Mouse (Mus musculus) lung, postnatal 0 days (tissue): ENCODE measurements around the gene Bcl2l15. TPM values are rescaled to one million over a fixed set of nuclear protein-coding genes. Genes with fewer than 3 reads are reported as not detected.
A peak's percentile ranks its signal among the peaks of the same experiment; 100 is the strongest.

Experiments used
- ATAC-seq: fragments of 200-750 bp; cut with Nextera tagmentation; 2 replicates; pipeline ENCODE4 v1.8.0; 2017; ENCODE audit warnings: moderate library complexity
- DNase-seq: peaks from one replicate; pipeline ENCODE4 v3.0.0-alpha.2; 2016; ENCODE audit warnings: low spot score
- H3K27ac ChIP-seq: fragments of 300-500 bp; sonication (generic); 2 replicates; pipeline ENCODE4 v1.5.1; 2014; ENCODE audit warnings: antibody characterized with exemption, mild to moderate bottlenecking, low read length, mixed read lengths
- H3K27me3 ChIP-seq: fragments of 300-500 bp; sonication (generic); replicated peaks from 2 replicates; pipeline ENCODE4 v1.6.1; 2014; ENCODE audit warnings: low read length, mixed read lengths; ENCODE audit not compliant: insufficient read depth
- H3K36me3 ChIP-seq: fragments of 300-500 bp; sonication (generic); 2 replicates; pipeline ENCODE4 v1.6.1; 2014; ENCODE audit warnings: low read length, mixed read lengths; ENCODE audit not compliant: insufficient read depth
- H3K4me1 ChIP-seq: fragments of 300-500 bp; sonication (generic); 2 replicates; pipeline ENCODE4 v1.6.1; 2014; ENCODE audit warnings: antibody characterized with exemption, low read depth, low read length, mixed read lengths; ENCODE audit not compliant: insufficient read depth
- H3K4me2 ChIP-seq: fragments of 300-500 bp; sonication (generic); replicated peaks from 2 replicates; pipeline ENCODE4 v1.6.1; 2014; ENCODE audit warnings: low read depth, mild to moderate bottlenecking, low read length, moderate library complexity, mixed read lengths
- H3K4me3 ChIP-seq: fragments of 300-500 bp; sonication (generic); 2 replicates; pipeline ENCODE4 v1.5.1; 2014; ENCODE audit warnings: low read depth, low read length
- H3K9ac ChIP-seq: fragments of 300-500 bp; sonication (generic); replicated peaks from 2 replicates; pipeline ENCODE4 v1.6.1; 2014; ENCODE audit warnings: low read depth, mild to moderate bottlenecking
- H3K9me3 ChIP-seq: fragments of 300-500 bp; sonication (generic); 2 replicates; pipeline ENCODE4 v1.6.1; 2016; ENCODE audit warnings: low read length, mixed read lengths
- CTCF ChIP-seq: IDR thresholded peaks from 2 replicates; pipeline ENCODE4 v1.5.1; 2016; ENCODE audit warnings: antibody characterized with exemption, mild to moderate bottlenecking
- EP300 ChIP-seq: IDR thresholded peaks from 2 replicates; pipeline ENCODE4 v1.6.1; 2016; ENCODE audit warnings: antibody characterized with exemption, mild to moderate bottlenecking, control low read depth
- WGBS: fragments of 180-500 bp; shearing (Covaris S2); extraction: QIAGEN DNeasy Blood & Tissue Kit; methylation state at CpG from one replicate; pipeline ENCODE4 v1.1.7; 2014; 5-methylcytosine and 5-hydroxymethylcytosine counted together
- polyA plus RNA-seq: library from polyadenylated mRNA; unstranded; fragments of >200 nt; fragmentation: Nextera tagmentation; extraction: Ambion mirVana; gene quantifications from 2 replicates; pipeline ENCODE4 v1.2.1, GENCODE M21; 2015

Bcl2l15 gene
- polyA plus RNA-seq, 1 experiment from 2014 or later, result 0.88 TPM

- no peak for DNase-seq
- Histone ChIP-seq H3K9ac (no peak overlapping the region), H3K27me3 (no peaks in the 10 kb centered on the region), H3K4me1 (peaks cover 13% of the 10 kb centered on the region), H3K4me3 (no peak overlapping the region), H3K4me2 (no peak overlapping the region), H3K36me3 (no peaks in the 10 kb centered on the region), H3K9me3 (no peaks in the 10 kb centered on the region), H3K27ac (peak overlapping the region; percentile 90)
- no peak for ATAC-seq
- WGBS, result 70% methylated on average over 8 of the region's 8 CpGs
- TF ChIP-seq CTCF, result no peak
- no peak for TF ChIP-seq EP300
These were observed 29.5 kb upstream of the Bcl2l15 start for GRCm38 (mm10) chr3:103802861-103803260.

- WGBS, result 60% methylated on average over 1 of the region's 1 CpGs
- TF ChIP-seq EP300, result peak; percentile 30; the same call in 1 of the 2 replicates
- TF ChIP-seq CTCF, result no peak
- no peak overlapping the region for H3K4me3 ChIP-seq
- DNase-seq, result peak; percentile 73
- H3K27ac ChIP-seq, result peak overlapping the region; percentile 26; the same call in 1 of the 2 replicates
- H3K36me3 ChIP-seq, result no peaks in the 10 kb centered on the region
- ATAC-seq, result no peak
- H3K4me2 ChIP-seq, result no peak overlapping the region
- no peaks in the 10 kb centered on the region for H3K27me3 ChIP-seq
- no peaks in the 10 kb centered on the region for H3K9me3 ChIP-seq
- H3K4me1 ChIP-seq, result peaks cover 20% of the 10 kb centered on the region
- H3K9ac ChIP-seq, result no peak overlapping the region
These were observed 26.7 kb upstream of the Bcl2l15 start for GRCm38 (mm10) chr3:103805671-103806070.

- peak; percentile 96 for ATAC-seq
These were observed 23.3 kb upstream of the Bcl2l15 start, which contains the start of the genes Dclre1b, Ap4b1 and Gm43064 for GRCm38 (mm10) chr3:103808891-103809798. Gene Dclre1b, minus strand, starts transcription at chr3:103809444. Gene Ap4b1, plus strand, starts transcription at chr3:103809520. Gene Gm43064, plus strand, starts transcription at chr3:103809573.

GRCm38 (mm10) chr3:103809799-103810150 lies 22.6 kb upstream of the Bcl2l15 start:
- under 1% methylated on average over 13 of the region's 14 CpGs for WGBS
- Histone ChIP-seq H3K27ac (peak overlapping the region; percentile 99), H3K9me3 (no peaks in the 10 kb centered on the region), H3K4me2 (peak overlapping the region; percentile 75), H3K9ac (peak overlapping the region; percentile 91), H3K36me3 (peaks cover 5% of the 10 kb centered on the region), H3K4me1 (peaks cover 7% of the 10 kb centered on the region; the same call in 1 of the 2 replicates), H3K27me3 (no peaks in the 10 kb centered on the region), H3K4me3 (peak overlapping the region; percentile 72)
- peak; percentile 43 for ATAC-seq
- peak; percentile 50 for DNase-seq
- no peak for TF ChIP-seq CTCF
- no peak for TF ChIP-seq EP300

More at GRCm38 (mm10) chr3:103808891-103809798, 23.3 kb upstream of the Bcl2l15 start, which contains the start of the genes Dclre1b, Ap4b1 and Gm43064:
- peak; percentile 96 for DNase-seq
- Histone ChIP-seq H3K4me3 (peak within 1 kb of the TSS; percentile 72), H3K4me2 (peak within 1 kb of the TSS; percentile 75), H3K4me1 (peaks cover 7% of the 10 kb centered on the region; the same call in 1 of the 2 replicates), H3K27ac (peak within 1 kb of the TSS; percentile 99), H3K9ac (peak within 1 kb of the TSS; percentile 91), H3K9me3 (no peaks in the 10 kb centered on the region), H3K36me3 (peaks cover 4% of the 10 kb centered on the region; the same call in 1 of the 2 replicates), H3K27me3 (no peaks in the 10 kb centered on the region)
- WGBS, result under 1% methylated on average over 55 of the region's 70 CpGs
- TF ChIP-seq EP300, result no peak
- TF ChIP-seq CTCF, result 0 out of 2 replicates have a peak, but pooled peaks have one; percentile 1

- Histone ChIP-seq H3K9me3 (no peaks in the 10 kb centered on the region), H3K36me3 (peaks cover 9% of the 10 kb centered on the region), H3K4me3 (no peak overlapping the region), H3K4me1 (peaks cover 7% of the 10 kb centered on the region; the same call in 1 of the 2 replicates), H3K27ac (no peak overlapping the region), H3K27me3 (no peaks in the 10 kb centered on the region), H3K4me2 (no peak overlapping the region), H3K9ac (no peak overlapping the region)
- WGBS, result 85% methylated on average over 6 of the region's 6 CpGs
- no peak for ATAC-seq
- TF ChIP-seq EP300, result no peak
- no peak for TF ChIP-seq CTCF
- DNase-seq, result no peak
These were observed 21.4 kb upstream of the Bcl2l15 start for GRCm38 (mm10) chr3:103810967-103811366.

GRCm38 (mm10) chr3:103827548-103827947 lies 4.9 kb upstream of the Bcl2l15 start:
- no peak overlapping the region for H3K4me2 ChIP-seq
- H3K27me3 ChIP-seq, result no peaks in the 10 kb centered on the region
- TF ChIP-seq CTCF, result peak; percentile 35; the same call in 1 of the 2 replicates
- TF ChIP-seq EP300, result no peak
- no peaks in the 10 kb centered on the region for H3K4me1 ChIP-seq
- DNase-seq (no peak), ATAC-seq (no peak)
- no peak overlapping the region for H3K4me3 ChIP-seq
- no peaks in the 10 kb centered on the region for H3K9me3 ChIP-seq
- H3K9ac ChIP-seq, result no peak overlapping the region
- H3K36me3 ChIP-seq, result 0 out of 2 replicates have a peak, but pooled peaks cover 3% of the 10 kb centered on the region
- H3K27ac ChIP-seq, result no peak overlapping the region
